Mouse (Mus musculus): ENCODE measurements around the gene Porcn.

The Porcn gene

GRCm38 (mm10) chrX:8175504-8176385 lies 30.6 kb downstream of the Porcn start, which contains the start of gene Tbc1d25:
Gene Tbc1d25, minus strand, starts transcription at chrX:8176181.
- ChIA-PET POLR2A (interaction anchor here in 3 of 4 experiments (0.6 to 1.6 kb wide), 6 partner anchors 11 to 31 kb away, joined by 3 to 7 read pairs (median 6); partner anchors contain the start of genes Porcn (in 1 of the 3) and Rbm3 (in 1 of the 3)), CTCF (interaction anchor here in 1 of 4 experiments (0.5 kb wide), 1 partner anchor 924 kb away, joined by 3 read pairs; no protein-coding TSS in a partner anchor)

GRCm38 (mm10) chrX:8175169-8175503 lies 31.2 kb downstream of the Porcn start:
- POLR2A ChIA-PET: interaction anchor here in 3 of 4 experiments (0.6 to 1.6 kb wide), 8 partner anchors 10 to 35 kb away, joined by 3 to 7 read pairs (median 4); partner anchors contain the start of genes Porcn (in 1 of the 3) and Rbm3 (in 1 of the 3)
- CTCF ChIA-PET: no interaction called here

GRCm38 (mm10) chrX:8167716-8168647 lies 38.3 kb downstream of the Porcn start:
- ChIA-PET POLR2A (interaction anchor here (0.6 to 2.3 kb wide), 17 partner anchors 9 to 59 kb away, joined by 3 to 10 read pairs (median 4); partner anchors contain the start of genes Porcn (in 1 of the 4), Rbm3 (in 1 of the 4) and Wdr13 (in 1 of the 4)), CTCF (interaction anchor here in 1 of 4 experiments (0.6 kb wide), 1 partner anchor 67 kb away, joined by 11 read pairs; no protein-coding TSS in a partner anchor)

- ChIA-PET CTCF (interaction anchor here in 3 of 4 experiments (0.6 to 1.2 kb wide), 7 partner anchors 8 to 848 kb away, joined by 3 to 11 read pairs (median 5); no protein-coding TSS in a partner anchor), POLR2A (interaction anchor here (0.6 to 2.2 kb wide), 25 partner anchors 8 to 401 kb away, joined by 3 to 12 read pairs (median 3); partner anchors contain the start of genes Rbm3 (in 2 of the 4), Ftsj1 (in 1 of the 4) and Wdr13 (in 1 of the 4))
Measured at GRCm38 (mm10) chrX:8164471-8164870, 41.9 kb downstream of the Porcn start.

- CTCF ChIA-PET: interaction anchor here in 1 of 4 experiments (0.7 kb wide), 1 partner anchor 449 kb away, joined by 3 read pairs; the partner anchor contains the start of gene Wdr45
Measured at GRCm38 (mm10) chrX:8163076-8163475, 43.2 kb downstream of the Porcn start.

GRCm38 (mm10) chrX:8145153-8145991 lies 61.0 kb downstream of the Porcn start, which contains the start of gene Rbm3:
Gene Rbm3, minus strand, starts transcription at chrX:8145880.
- ChIA-PET POLR2A (interaction anchor here (0.6 to 5.4 kb wide), 78 partner anchors 7 to 571 kb away, joined by 3 to 92 read pairs (median 4); partner anchors contain the start of genes Wdr13 (in 3 of the 4), Ebp (in 2 of the 4), Ftsj1 (in 2 of the 4) and Hdac6 (in 2 of the 4)), CTCF (interaction anchor here in 1 of 4 experiments (0.6 kb wide), 1 partner anchor 528 kb away, joined by 3 read pairs; no protein-coding TSS in a partner anchor)

More at GRCm38 (mm10) chrX:8163076-8163475, 43.2 kb downstream of the Porcn start:
- POLR2A ChIA-PET: interaction anchor here in 2 of 4 experiments (1.2 to 2.4 kb wide), 4 partner anchors 9 to 18 kb away, joined by 5 to 17 read pairs (median 8); partner anchors contain the start of gene Rbm3 (in 2 of the 2)

All from embryonic stem cell, embryonic (primary cell).